Mouse (Mus musculus): ENCODE results near the gene Tceal3. TPM values are rescaled to one million over a fixed set of nuclear protein-coding genes. Genes with fewer than 3 reads are reported as not detected.
"Not testable (repeated sequence)": the region's sequence is repeated elsewhere in the genome, so short reads cannot be mapped to it uniquely, and the experiment has no call there.

Tceal3 gene
- polyA plus RNA-seq, 1 experiment from 2014 or later = 5.5 TPM

- Histone ChIP-seq H3K4me3 (ENCODE audit: low read depth, low read length) (no peak overlapping the region), H3K27ac (ENCODE audit: low read depth) (no peak overlapping the region), H3K9ac (no peak overlapping the region), H3K36me3 (ENCODE audit: insufficient read depth) (no peaks in the 10 kb centered on the region), H3K9me3 (ENCODE audit: low read depth, low read length) (no peaks in the 10 kb centered on the region), H3K4me1 (ENCODE audit: insufficient read depth) (no peaks in the 10 kb centered on the region), H3K27me3 (ENCODE audit: insufficient read depth, low read length) (no peaks in the 10 kb centered on the region), H3K4me2 (no peak overlapping the region)
- TF ChIP-seq CTCF (IDR thresholded peaks at IDR 0.05; ENCODE audit: low read depth) = no peak
- ATAC-seq (ENCODE audit: insufficient read depth) (no peak), DNase-seq (no peak)
- WGBS = 74% methylated on average over 3 of the region's 3 CpGs
These were observed 16.8 kb downstream of the Tceal3 start for GRCm38 (mm10) chrX:136607395-136607794.

GRCm38 (mm10) chrX:136611346-136611745, 20.7 kb downstream of the Tceal3 start:
- ATAC-seq (ENCODE audit: insufficient read depth) = no peak
- no peak for DNase-seq
- TF ChIP-seq CTCF (IDR thresholded peaks at IDR 0.05; ENCODE audit: low read depth) = no peak

GRCm38 (mm10) chrX:136615889-136616288, 25.2 kb downstream of the Tceal3 start:
- not testable (repeated sequence) for H3K9me3 ChIP-seq (ENCODE audit: low read depth, low read length); ATAC-seq (ENCODE audit: insufficient read depth)

More at GRCm38 (mm10) chrX:136611346-136611745, 20.7 kb downstream of the Tceal3 start:
- 56% methylated on average over 3 of the region's 3 CpGs for WGBS
- no peak overlapping the region for H3K9ac ChIP-seq
- H3K27ac ChIP-seq (ENCODE audit: low read depth) = no peak overlapping the region
- no peaks in the 10 kb centered on the region for H3K9me3 ChIP-seq (ENCODE audit: low read depth, low read length)
- H3K4me3 ChIP-seq (ENCODE audit: low read depth, low read length) = no peak overlapping the region
- no peaks in the 10 kb centered on the region for H3K27me3 ChIP-seq (ENCODE audit: insufficient read depth, low read length)
- no peaks in the 10 kb centered on the region for H3K36me3 ChIP-seq (ENCODE audit: insufficient read depth)
- no peak overlapping the region for H3K4me2 ChIP-seq
- no peaks in the 10 kb centered on the region for H3K4me1 ChIP-seq (ENCODE audit: insufficient read depth)

GRCm38 (mm10) chrX:136624905-136625569, 34.4 kb downstream of the Tceal3 start:
- TF ChIP-seq CTCF (IDR thresholded peaks at IDR 0.05; ENCODE audit: low read depth) = peak; percentile 55
- no peak overlapping the region for H3K4me2 ChIP-seq
- H3K9me3 ChIP-seq (ENCODE audit: low read depth, low read length) = no peaks in the 10 kb centered on the region
- H3K4me3 ChIP-seq (ENCODE audit: low read depth, low read length) = no peak overlapping the region
- no peaks in the 10 kb centered on the region for H3K4me1 ChIP-seq (ENCODE audit: insufficient read depth)
- ATAC-seq (ENCODE audit: insufficient read depth) = no peak
- 43% methylated on average over 9 of the region's 9 CpGs for WGBS
- no peak overlapping the region for H3K9ac ChIP-seq
- H3K27ac ChIP-seq (ENCODE audit: low read depth) = no peak overlapping the region
- H3K27me3 ChIP-seq (ENCODE audit: insufficient read depth, low read length) = no peaks in the 10 kb centered on the region
- DNase-seq = peak; percentile 64
- H3K36me3 ChIP-seq (ENCODE audit: insufficient read depth) = no peaks in the 10 kb centered on the region

More at GRCm38 (mm10) chrX:136615889-136616288, 25.2 kb downstream of the Tceal3 start:
- not testable (repeated sequence) for H3K36me3 ChIP-seq (ENCODE audit: insufficient read depth); H3K4me2 ChIP-seq; H3K9ac ChIP-seq; H3K27ac ChIP-seq (ENCODE audit: low read depth); H3K4me1 ChIP-seq (ENCODE audit: insufficient read depth); H3K27me3 ChIP-seq (ENCODE audit: insufficient read depth, low read length); DNase-seq; H3K4me3 ChIP-seq (ENCODE audit: low read depth, low read length)
- 37% methylated on average over 3 of the region's 3 CpGs for WGBS

GRCm38 (mm10) chrX:136625959-136626358, 35.3 kb downstream of the Tceal3 start:
- no peak for TF ChIP-seq CTCF (IDR thresholded peaks at IDR 0.05; ENCODE audit: low read depth)
- no peaks in the 10 kb centered on the region for H3K4me1 ChIP-seq (ENCODE audit: insufficient read depth)
- H3K36me3 ChIP-seq (ENCODE audit: insufficient read depth) = no peaks in the 10 kb centered on the region
- H3K27ac ChIP-seq (ENCODE audit: low read depth) = no peak overlapping the region
- H3K4me3 ChIP-seq (ENCODE audit: low read depth, low read length) = no peak overlapping the region
- 60% methylated on average over 4 of the region's 4 CpGs for WGBS
- DNase-seq (no peak), ATAC-seq (ENCODE audit: insufficient read depth) (no peak)
- no peaks in the 10 kb centered on the region for H3K27me3 ChIP-seq (ENCODE audit: insufficient read depth, low read length)
- no peaks in the 10 kb centered on the region for H3K9me3 ChIP-seq (ENCODE audit: low read depth, low read length)
- H3K4me2 ChIP-seq = no peak overlapping the region
- H3K9ac ChIP-seq = no peak overlapping the region

GRCm38 (mm10) chrX:136635116-136635515, 44.5 kb downstream of the Tceal3 start:
- ATAC-seq (ENCODE audit: insufficient read depth) (no peak), DNase-seq (no peak)
- Histone ChIP-seq H3K4me3 (ENCODE audit: low read depth, low read length) (no peak overlapping the region), H3K4me2 (no peak overlapping the region), H3K27ac (ENCODE audit: low read depth) (no peak overlapping the region), H3K9me3 (ENCODE audit: low read depth, low read length) (no peaks in the 10 kb centered on the region), H3K36me3 (ENCODE audit: insufficient read depth) (no peaks in the 10 kb centered on the region), H3K27me3 (ENCODE audit: insufficient read depth, low read length) (no peaks in the 10 kb centered on the region), H3K4me1 (ENCODE audit: insufficient read depth) (no peaks in the 10 kb centered on the region), H3K9ac (no peak overlapping the region)
- WGBS = 68% methylated on average over 4 of the region's 4 CpGs
- no peak for TF ChIP-seq CTCF (IDR thresholded peaks at IDR 0.05; ENCODE audit: low read depth)

GRCm38 (mm10) chrX:136639754-136640153, 49.1 kb downstream of the Tceal3 start:
- Histone ChIP-seq H3K27me3 (ENCODE audit: insufficient read depth, low read length) (no peaks in the 10 kb centered on the region), H3K4me3 (ENCODE audit: low read depth, low read length) (no peak overlapping the region), H3K27ac (ENCODE audit: low read depth) (no peak overlapping the region), H3K9ac (no peak overlapping the region), H3K4me2 (no peak overlapping the region), H3K9me3 (ENCODE audit: low read depth, low read length) (no peaks in the 10 kb centered on the region), H3K4me1 (ENCODE audit: insufficient read depth) (no peaks in the 10 kb centered on the region), H3K36me3 (ENCODE audit: insufficient read depth) (no peaks in the 10 kb centered on the region)
- DNase-seq (peak; percentile 68), ATAC-seq (ENCODE audit: insufficient read depth) (peak; percentile 41; the same call in 1 of the 2 replicates)
- 22% methylated on average over 4 of the region's 6 CpGs for WGBS
- no peak for TF ChIP-seq CTCF (IDR thresholded peaks at IDR 0.05; ENCODE audit: low read depth)

- not testable (repeated sequence) for H3K4me1 ChIP-seq (ENCODE audit: insufficient read depth); ATAC-seq (ENCODE audit: insufficient read depth); H3K4me2 ChIP-seq; H3K27ac ChIP-seq (ENCODE audit: low read depth); H3K27me3 ChIP-seq (ENCODE audit: insufficient read depth, low read length); H3K9me3 ChIP-seq (ENCODE audit: low read depth, low read length); DNase-seq; H3K36me3 ChIP-seq (ENCODE audit: insufficient read depth); H3K4me3 ChIP-seq (ENCODE audit: low read depth, low read length); H3K9ac ChIP-seq
- 33% methylated on average over 3 of the region's 3 CpGs for WGBS
These were observed 55.2 kb downstream of the Tceal3 start for GRCm38 (mm10) chrX:136645857-136646256.
